Mouse (Mus musculus) forelimb bud, embryonic 11.5 days (tissue): ENCODE measurements around the gene Csnk2b.
A peak's percentile ranks its signal among the peaks of the same experiment; 100 is the strongest.

Source experiments
- DNase-seq: peaks from one replicate; pipeline ENCODE4 v3.0.0-alpha.2; 2012; ENCODE audit warnings: low read depth, low spot score

Csnk2b gene

DNA sequence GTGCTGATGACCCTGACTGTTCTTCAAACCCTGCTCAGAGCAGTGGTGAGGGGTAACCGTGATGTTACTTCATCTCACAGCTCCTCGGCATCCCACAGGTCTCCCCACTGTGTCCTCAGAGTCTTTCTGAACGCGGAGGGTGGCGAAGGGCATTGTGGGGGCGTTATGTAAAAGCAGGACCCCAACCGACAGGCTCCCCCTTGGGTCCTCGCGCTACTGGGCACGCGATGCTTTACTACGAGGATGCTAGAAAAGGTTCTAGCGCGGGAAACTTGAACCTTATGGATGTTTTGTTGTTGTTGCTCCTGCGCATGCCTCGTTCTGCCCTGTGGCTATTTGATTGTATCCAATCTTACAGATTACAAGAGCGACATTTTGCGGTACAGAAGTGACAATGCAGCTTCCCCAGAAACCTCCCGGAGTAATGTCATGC lies at the start of gene Csnk2b:
Gene Csnk2b, minus strand, starts transcription at position 183 of the 433 bp plus-strand sequence.
- DNase-seq, result peak; percentile 62

DNA sequence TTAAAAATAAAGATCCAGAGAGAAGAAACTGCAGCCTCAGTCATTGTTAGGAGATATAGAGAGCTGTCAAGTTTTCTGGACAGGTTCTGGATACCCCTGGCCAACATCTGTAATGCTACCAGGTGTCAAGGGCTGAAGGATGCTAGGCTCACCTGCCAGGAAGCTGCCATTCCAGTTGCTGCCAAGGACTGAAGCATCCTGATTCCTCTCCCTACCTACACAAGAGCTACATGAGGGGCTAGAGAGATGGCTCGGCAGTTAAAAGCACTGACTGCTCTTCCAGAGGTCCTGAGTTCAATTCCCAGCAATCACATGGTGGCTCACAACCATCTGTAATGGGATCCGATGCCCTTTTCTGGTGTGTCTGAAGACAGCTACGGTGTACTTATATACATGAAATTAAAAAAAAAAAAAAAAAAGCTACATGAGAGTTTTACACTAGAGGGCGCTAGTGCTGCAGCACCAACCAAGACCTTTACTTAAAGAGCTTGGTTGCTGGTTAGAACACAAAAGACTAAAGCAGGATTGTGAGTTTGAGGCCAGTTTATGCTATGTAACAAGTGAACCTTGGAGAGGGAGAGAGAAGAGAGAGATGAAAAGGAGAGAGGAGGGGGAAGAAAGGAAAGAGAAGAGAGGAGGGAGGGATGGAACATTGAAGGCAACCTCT lies 46.8 kb upstream of the Csnk2b start:
- DNase-seq, result peak; percentile 68

DNA sequence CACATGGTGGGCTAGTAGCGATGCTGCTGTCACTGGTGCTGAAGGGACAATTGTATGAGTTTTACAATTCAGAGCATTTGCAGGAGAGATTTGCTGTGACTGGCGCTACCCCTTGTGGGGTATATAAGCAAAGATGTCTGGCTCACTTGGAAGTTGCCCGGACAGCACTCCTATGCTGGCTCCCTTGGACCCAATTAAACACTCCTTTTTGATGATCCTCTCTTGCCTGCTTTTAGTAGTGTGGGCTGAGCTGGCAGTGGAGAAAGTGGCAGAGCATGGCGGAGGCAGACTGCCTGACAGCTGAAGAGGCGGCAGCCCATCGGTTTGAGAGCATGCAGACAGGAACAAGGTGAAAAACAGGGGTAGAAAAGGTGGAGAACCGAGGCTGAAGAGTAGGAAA lies 45.9 kb upstream of the Csnk2b start:
- DNase-seq, result no peak

DNA sequence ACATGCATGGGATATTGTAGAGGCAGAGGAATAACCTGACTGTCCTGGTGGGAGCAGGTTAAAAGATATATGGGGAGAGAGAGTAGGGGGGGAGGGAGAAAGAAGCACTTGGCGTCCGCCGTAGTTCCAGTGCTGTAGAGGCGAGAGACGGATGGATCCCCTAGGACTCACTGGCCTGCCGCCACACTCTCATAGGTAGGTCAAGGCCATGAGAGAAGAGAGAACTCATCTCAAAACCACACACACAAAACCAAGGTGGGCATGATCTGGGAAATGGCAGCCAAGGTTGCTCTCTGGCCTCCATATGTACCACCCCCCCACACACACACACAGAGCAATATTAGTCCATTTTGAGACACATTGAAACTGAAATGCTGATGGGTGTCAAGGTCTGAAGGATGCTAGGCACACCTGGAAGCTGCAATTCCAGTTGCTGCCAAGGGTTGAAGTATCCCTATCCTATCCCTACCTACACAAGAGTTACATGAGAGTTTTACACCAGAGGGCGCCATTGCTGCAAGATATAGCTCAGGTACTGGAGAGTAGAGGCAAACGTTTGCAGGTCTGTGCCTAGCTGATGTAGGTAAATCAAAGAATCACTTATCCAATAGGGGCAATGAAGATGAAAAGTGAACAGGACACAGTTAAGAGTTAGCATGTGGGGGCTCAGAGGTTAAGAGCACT lies 44.6 kb upstream of the Csnk2b start:
- peak; percentile 78 for DNase-seq

DNA sequence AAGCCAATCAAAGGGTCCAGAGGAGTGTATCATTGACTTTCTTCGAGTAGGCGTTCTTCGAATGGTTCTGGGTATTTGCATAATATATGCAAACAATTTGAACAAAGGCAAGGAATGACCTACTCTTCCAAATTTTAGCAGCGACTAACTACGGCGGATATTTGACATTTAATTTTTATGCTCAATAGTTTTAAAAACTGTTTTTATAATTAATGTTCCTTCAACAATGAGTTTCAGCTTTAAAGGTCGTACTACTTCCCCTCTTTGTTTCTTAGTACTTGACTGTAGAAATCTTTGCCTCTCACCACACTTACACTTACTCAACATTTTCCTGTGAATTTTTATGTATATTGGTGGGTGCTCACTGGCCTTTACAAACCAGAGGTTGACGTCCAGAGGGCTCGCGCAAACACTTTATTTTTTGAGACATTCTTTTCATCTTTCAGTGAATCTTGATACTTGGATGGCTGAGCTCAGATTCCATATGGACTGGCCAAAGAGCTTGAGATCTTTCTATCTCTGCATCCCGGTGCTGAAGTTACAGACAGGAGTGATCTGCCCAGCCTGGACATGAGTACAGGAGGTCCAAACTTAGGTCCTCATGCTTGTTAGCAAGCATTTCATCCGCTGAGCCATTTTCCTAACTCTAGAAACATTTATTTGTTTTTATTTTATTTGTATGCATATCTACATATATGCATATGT lies 43.8 kb upstream of the Csnk2b start:
- no peak for DNase-seq

DNA sequence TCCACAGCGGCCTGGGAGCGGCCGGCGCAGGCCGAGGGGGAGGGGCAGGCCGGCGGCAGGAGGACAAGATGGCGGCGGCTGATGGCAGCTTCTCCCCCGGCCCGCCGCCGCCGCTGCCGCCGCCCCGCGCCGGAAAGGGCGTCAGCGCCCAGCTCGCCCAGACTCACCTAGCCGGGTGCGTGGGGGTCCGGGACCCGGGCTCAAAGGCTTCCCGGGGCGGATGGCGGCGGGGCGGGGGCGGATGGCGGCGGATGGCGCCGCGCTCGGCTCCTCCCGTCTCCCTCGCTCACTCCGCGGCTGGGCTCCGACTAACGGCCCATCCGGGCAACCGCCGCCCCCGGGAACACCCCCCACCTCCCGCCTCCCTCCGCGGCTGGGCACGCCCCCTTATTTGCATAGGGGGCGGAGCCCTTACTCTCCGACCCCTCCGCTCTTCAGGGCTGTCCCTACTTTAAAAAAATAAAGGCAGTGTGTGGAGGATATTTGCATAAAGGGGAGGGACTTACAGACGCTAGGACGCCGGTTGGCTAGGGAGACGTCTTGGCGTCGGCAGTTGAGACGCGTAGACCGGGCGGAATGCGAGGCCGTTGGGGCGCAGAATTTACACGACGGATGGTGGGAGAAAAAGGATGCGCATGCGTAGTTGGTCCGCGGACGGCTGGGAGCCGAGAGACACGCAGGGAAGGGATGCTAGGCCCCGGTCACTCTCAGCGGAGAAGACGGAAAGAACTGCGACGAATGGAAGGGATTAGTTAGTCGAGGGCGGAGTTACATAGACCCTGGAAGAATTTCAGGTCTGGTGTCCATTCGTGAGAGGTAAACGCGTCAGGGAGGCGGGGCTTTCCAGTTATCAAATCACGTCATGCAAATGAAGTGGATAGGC lies 43.0 kb upstream of the Csnk2b start, which contains the start of gene Prrc2a:
Gene Prrc2a, minus strand, starts transcription at position 330 of the 883 bp plus-strand sequence.
- DNase-seq, result peak; percentile 99

DNA sequence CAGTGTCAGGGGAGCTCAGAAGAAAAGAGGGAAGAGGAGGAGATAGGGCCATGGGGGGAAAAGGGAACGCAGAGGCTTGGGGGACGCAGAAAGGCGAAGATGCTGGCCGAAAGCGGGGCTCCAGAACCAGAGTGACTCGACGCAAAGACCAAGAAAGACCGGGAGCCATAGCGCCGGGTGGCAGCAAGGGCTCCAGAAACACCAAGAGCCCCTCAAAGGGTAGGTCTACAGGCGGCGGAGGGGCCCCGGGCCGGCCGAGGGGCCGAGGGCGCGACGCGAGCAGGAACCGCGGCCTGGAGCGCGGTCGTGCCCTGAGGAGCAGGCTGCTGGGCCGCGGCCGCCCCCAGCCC lies 42.3 kb upstream of the Csnk2b start:
- no peak for DNase-seq

DNA sequence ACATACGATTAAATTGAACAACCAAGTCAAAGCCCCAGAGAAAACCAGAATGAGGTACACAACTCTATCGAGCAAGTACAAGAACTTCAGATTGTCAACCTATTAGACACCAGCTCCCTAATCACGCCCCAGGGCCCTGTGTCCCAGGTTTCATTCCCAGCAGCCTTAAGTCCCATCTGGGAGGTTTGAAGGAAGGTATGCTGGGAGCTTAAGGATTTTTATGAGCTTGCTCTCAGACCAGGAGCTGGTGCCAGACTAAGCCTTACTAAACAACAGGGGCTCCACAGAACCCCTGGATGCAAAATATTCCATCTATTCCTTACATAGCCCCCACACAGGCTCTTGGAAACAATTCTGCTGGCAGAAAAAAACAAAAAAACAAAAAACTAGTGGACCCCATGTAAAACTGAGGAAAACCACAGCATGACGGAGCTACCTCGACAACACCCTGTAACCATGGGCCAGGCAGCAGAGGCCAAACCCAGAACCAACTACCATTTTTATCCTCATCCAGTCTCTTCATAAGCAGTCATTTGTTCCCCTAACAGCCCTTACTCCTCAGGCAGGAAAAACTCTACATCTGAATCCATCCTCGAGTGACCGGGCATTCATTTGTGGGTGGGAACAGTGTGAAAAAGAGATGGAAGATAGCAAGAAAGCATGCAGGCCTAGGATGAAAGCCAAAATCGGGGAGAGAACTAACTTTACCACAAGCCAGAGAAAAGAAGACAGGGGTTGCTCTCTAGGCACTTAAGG lies 41.7 kb upstream of the Csnk2b start:
- DNase-seq, result no peak

DNA sequence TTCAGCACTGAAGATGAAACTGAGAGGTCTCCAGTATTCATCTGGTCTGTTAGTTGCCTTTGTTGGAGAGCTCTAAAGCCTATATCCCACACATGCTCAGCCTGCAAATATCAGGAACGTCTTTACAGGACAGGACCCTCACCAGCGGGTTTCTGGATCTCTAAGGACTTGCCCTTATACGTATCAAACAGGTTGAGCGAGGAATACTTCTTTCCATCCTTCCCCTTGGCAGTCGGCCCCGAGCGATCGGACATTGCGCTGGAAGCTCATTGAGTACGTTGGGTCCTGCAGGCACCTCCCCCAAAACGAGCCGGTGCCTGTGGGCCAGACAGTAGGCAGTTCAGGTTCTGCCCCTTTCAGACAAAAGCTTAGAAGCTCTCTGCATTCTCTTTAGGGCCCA lies 40.9 kb upstream of the Csnk2b start:
- no peak for DNase-seq

DNA sequence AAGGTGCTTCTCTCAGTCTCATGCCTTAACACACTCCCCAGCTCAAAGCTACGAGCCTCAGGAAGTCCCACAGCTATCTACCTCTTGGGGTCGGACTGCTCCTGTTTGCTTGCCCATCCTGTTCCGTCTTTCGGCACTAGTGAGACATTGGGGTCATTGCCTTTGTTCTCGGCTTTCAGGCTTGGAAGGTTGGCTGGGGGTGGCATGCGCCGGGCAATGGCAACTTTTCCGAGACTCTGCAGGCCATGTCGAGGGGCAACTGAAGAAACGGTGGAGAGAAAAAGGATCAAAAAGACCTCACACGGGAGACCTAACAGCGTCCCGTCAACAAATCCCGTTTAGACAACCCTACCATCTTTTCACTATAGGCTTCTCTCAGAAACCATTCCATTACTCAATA lies 40.3 kb upstream of the Csnk2b start:
- DNase-seq, result no peak

DNA sequence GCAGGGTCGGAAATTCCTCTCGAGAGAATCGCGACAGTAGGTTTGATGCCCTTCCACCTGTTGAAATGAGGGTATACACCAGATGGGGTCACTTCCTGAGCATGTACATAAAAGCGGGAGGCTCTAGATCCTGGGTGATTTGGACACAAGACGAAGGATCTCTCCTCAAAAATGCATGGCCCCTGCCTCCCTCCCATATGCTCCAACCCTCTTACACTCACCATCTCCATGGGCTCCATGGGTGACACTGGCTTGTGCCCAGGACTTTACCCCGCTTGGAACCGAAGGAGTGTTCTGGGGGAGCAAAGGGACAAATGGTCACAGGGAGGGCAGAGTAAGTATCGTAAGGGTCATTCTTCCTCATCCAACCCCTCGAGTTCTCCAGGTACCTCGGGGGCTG lies 39.6 kb upstream of the Csnk2b start:
- DNase-seq, result no peak

DNA sequence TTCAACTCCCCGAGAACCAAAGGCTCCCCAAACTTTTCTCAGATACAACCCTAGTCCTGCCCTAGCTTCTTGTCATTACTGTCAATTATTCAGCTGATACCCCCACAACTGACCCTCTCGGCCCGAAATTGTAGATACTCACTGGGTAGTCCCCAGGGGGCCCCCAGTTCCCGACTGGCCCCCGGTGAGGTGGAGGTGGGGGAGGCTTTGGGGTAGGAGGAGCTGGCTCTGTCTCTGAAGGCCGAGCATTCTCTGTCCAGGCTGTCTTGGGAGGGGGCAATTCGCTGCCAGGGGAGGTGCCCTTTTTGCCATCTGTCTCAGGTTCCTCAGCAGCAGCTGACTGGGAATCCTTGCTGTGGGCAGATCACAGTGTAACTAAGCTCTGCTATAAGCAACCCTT lies 37.8 kb upstream of the Csnk2b start:
- no peak for DNase-seq

DNA sequence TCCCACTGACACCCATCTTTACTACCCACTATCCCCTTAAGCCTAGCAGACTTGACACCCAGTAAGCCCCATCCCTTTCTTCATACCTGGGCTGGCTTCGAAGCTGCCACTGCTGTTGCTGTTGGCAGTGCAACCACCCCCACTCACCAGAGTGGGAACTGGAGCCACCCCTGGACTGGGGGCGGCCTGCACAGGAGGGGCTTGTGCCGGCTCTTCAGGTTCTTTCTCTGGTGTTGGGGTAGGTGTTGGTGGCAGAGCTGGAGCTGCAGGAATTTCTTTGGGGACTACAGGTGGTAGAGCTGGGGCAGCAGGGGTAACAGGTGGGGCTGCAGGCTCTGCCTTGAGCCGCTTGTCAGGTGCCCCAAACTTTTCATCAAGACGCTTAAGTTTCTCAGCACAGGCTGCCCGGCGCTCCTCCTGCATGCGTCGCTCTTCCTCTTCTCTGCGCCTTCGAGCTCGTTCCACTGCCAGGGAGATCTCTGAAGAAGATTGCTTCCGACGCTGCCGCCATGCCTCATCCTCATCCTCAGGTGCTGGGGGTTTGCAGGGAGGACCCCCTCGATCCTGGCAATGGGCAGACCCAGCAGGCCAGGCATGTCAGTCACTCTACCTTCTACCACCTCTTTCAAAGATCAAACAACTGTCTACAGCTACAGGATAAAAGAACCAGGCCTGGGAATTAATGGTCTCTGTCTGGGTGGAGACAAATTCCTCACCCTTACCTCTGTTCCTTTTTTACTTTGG lies 37.2 kb upstream of the Csnk2b start:
- no peak for DNase-seq

DNA sequence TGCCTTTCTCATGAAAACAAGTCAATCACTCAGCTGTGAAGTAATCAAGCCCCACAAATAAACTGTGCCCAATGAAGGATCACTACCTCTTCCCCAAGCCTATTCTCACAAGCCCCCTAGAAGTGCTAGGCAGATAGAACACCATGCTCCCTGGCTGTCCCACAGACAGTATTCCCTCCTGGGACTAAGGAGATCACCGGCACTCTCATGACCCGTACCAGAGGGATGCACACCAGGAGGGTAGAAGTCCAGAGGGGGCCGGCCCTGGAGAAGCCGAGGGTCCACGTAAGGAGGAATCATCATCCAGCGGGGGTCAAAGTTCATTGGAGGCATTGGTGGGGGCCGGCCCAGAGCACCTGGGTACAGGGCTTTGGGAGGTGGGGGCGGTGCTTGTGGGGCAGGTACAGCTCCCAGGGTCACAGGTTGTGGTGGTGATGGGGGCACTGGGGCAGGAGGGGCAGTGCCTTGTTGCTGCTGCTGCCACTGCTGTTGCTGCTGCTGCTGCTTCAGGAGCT lies 35.9 kb upstream of the Csnk2b start:
- no peak for DNase-seq

DNA sequence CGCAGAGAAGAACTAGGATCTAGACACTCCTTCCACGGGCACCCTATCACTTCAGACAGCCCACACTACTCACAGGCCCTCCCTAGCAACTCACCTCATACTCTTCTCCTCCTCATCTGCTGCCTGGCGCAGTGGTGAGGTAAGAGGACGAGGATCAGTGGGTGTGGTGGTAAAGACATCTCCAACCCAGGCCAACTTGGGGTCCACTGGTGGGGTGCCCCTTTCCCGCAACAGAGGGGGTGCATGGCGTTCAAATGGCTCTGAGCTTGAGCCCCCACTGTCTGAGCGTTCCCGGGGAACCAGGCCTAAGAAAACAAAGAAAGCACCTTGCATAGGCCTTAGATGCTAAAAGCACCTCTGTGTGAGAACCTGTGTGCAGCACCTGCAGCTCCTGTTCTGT lies 35.4 kb upstream of the Csnk2b start:
- DNase-seq, result no peak

DNA sequence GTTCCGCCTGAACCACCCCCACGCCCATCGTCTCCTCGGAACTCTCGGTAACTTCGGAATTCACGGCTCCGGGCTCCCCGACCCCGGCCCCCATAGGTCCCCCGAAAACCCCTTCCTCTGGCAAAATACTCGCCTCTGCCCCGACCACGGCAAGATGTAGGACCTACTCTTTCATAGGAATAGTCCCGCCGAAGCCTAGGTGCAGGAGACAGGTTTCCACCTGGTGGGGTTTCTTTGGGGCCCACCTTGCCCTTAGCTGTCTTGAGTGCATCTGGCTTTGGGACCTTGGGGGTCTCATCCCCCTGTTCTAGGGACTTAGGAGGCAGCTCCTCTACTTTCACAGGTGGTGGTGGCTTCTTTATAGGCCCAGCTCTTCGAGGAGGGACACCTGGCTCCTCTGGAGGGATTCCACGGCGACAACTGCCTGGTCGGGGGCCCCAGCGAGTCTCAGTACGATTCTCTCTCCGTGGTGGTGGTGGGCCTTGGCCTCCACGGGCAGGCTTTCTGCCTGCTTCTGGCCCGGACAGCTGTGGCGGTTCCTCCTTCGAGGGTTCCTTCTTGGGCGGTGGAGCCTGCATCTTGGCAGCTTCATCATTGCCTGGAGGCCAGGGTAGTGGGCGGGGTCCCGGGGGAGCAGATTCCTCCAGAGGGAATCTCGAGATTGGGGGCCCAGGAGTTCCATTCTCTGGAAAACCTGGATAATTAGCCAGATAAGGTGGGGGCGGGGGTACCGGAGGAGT lies 34.8 kb upstream of the Csnk2b start:
- no peak for DNase-seq

DNA sequence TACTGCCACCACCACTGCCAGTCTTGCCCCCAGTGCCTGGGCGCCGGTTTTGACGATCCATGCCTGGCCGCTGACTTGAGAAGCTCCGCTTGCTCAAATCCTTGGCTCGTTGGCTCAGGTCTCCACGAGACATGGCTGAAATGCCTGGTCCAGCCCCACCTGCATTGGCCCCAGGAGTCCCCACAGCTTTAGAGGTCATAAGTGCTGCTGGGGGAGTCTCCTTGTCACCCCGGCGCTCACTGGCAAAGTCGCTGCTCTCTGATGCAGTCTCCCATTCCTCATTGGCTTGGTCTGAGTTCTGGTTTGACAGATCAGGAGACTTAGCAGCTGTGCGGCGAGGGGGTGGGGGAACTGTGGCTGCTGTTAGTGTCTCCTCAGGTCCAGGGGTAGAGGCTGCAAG lies 33.6 kb upstream of the Csnk2b start:
- DNase-seq, result no peak

DNA sequence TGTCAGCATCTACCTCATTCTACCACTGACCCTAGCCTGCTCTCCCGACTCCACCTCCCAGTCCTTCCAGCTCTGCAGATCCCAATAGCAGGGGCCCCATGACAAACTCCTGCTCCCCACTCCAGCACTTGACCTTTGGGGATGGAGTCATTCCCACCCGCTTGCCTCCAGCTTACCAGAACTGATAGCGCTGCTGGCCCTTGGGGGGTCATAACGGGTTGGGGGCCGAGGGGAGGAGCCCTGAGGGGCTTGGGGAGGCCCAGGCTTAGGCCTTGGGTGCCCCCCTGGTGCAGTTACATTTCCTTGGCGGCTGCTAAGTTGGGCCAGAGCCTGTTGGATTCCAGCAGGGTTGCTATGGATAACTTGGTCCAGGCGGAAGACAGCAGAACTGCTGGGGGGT lies 32.8 kb upstream of the Csnk2b start:
- no peak for DNase-seq

DNA sequence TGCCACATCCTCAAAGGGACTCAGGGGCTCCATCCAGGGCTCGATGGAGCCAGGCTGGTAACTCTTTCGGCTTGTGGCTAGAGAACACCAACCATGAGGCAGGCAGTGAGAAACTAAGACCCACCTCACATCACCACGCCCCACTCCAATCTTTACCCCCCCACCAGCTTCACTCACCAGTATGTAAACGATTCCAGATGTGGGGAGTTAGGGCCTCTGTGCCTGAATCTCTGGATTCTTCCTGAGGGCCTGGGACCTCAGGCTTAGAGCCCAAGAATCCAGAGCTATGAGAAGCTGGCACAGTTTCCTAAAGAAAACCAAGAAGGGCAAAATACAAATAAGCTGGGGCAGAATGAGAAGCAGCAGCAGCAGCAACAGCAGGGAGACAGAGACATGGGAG lies 32.1 kb upstream of the Csnk2b start:
- no peak for DNase-seq

DNA sequence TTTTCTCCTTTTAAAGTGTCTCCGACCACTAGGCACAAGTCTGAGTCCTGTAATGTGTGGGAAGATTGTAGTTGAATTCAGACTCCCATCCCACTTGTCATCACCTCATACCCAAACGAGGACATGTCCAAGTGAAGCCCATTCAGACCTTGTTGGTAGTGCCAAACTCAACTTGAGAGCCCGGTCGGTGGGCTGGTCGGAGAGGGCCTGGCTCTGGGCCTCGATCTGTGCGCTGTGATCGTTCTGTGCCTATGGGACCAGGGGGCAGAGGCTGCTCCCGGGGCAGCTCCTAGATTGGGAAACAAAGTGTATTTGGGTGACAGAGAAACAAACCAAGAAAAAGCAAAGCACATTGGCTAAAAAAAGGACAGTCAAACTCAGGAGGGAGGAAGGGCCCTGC lies 31.2 kb upstream of the Csnk2b start:
- DNase-seq, result no peak
